Mouse (Mus musculus) megakaryocyte, embryonic 14.5 days (primary cell): ENCODE results near the gene Rtca. TPM values are rescaled to one million over a fixed set of nuclear protein-coding genes. Genes with fewer than 3 reads are reported as not detected.
A peak's percentile ranks its signal among the peaks of the same experiment; 100 is the strongest.

Experiments
- H3K27me3 ChIP-seq: replicated peaks from 2 replicates; pipeline ENCODE3; 2012; ENCODE audit warnings: inconsistent platforms
- H3K36me3 ChIP-seq: replicated peaks from 2 replicates; pipeline ENCODE3; 2012; ENCODE audit warnings: low read length, inconsistent platforms, mixed read lengths
- H3K4me1 ChIP-seq: 2 replicates; pipeline ENCODE4 v1.6.1; 2012; ENCODE audit warnings: inconsistent platforms
- H3K4me3 ChIP-seq: replicated peaks from 2 replicates; pipeline ENCODE3; 2012; ENCODE audit warnings: moderate library complexity, mild to moderate bottlenecking, inconsistent platforms
- H3K9me3 ChIP-seq: 2 replicates; pipeline ENCODE4 v1.6.1; 2012; ENCODE audit warnings: inconsistent platforms
- FLI1 ChIP-seq: IDR thresholded peaks from 2 replicates; pipeline ENCODE4 v1.6.1; 2012; ENCODE audit warnings: low read length, inconsistent platforms, mixed read lengths
- GATA1 ChIP-seq: IDR thresholded peaks from 3 replicates; pipeline ENCODE4 v1.6.1; 2012; ENCODE audit warnings: mixed read lengths, low read length, inconsistent platforms, borderline replicate concordance
- polyA plus RNA-seq: library from polyadenylated mRNA; stranded (reverse); fragments of >175 nt; gene quantifications from 2 replicates; pipeline ENCODE4 v1.2.3, GENCODE M21; 2012; ENCODE audit warnings: low replicate concordance; ENCODE audit not compliant: insufficient read depth

The Rtca gene
- 39.0 and 44.2 TPM in 2 replicates for polyA plus RNA-seq

- H3K27me3 ChIP-seq = no peaks in the 10 kb centered on the region
These were observed at the start of gene Rtca for GRCm38 (mm10) chr3:116507772-116508351. Gene Rtca (minus strand): TSS chr3:116508208.

DNA sequence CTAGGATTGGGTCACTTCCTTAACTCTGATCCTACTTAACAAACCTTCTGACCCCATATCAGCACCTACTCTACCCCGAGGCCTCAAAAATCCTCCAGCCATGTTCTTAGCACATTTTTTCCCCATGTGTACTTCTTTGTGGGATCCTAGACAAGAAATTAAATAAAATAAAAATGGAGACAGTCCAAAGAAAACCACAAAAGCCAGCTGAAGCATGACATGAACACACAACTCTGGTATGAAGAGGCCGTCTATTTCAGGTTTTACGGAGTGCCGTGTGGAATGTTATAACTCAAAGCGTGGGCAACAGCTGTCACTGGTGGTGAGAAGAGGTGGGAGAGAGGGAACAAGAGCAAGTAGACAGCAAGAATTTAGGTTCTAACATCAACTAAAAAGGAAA is 43.4 kb upstream of the Rtca start:
- Histone ChIP-seq H3K36me3 (peaks cover 37% of the 10 kb centered on the region), H3K9me3 (peaks cover 6% of the 10 kb centered on the region), H3K4me3 (no peak overlapping the region), H3K27me3 (no peaks in the 10 kb centered on the region), H3K4me1 (peaks cover 1% of the 10 kb centered on the region)
- TF ChIP-seq GATA1 (no peak), FLI1 (no peak)

More at GRCm38 (mm10) chr3:116507772-116508351, at the start of gene Rtca:
- Histone ChIP-seq H3K9me3 (no peaks in the 10 kb centered on the region), H3K4me3 (peak within 1 kb of the TSS; percentile 95), H3K36me3 (peaks cover 40% of the 10 kb centered on the region), H3K4me1 (peaks cover 32% of the 10 kb centered on the region)
- TF ChIP-seq GATA1 (no peak), FLI1 (no peak; the same call in 1 of the 2 replicates)

- no peaks in the 10 kb centered on the region for H3K27me3 ChIP-seq
- peaks cover 32% of the 10 kb centered on the region for H3K4me1 ChIP-seq
- H3K36me3 ChIP-seq = peaks cover 69% of the 10 kb centered on the region
- no peak overlapping the region for H3K4me3 ChIP-seq
- no peak for TF ChIP-seq GATA1
- no peak for TF ChIP-seq FLI1
- H3K9me3 ChIP-seq = peaks cover 6% of the 10 kb centered on the region
These were observed 39.4 kb upstream of the Rtca start for GRCm38 (mm10) chr3:116547430-116547829.

- no peaks in the 10 kb centered on the region for H3K27me3 ChIP-seq
- no peaks in the 10 kb centered on the region for H3K9me3 ChIP-seq
- no peak for TF ChIP-seq GATA1
- no peak for TF ChIP-seq FLI1
- no peak overlapping the region for H3K4me3 ChIP-seq
- H3K4me1 ChIP-seq = peaks cover 41% of the 10 kb centered on the region
- peaks cover 84% of the 10 kb centered on the region for H3K36me3 ChIP-seq
These were observed 34.5 kb upstream of the Rtca start for GRCm38 (mm10) chr3:116542532-116542931.

GRCm38 (mm10) chr3:116542070-116542469 is 34.1 kb upstream of the Rtca start:
- H3K4me3 ChIP-seq = no peak overlapping the region
- H3K4me1 ChIP-seq = peaks cover 41% of the 10 kb centered on the region
- H3K36me3 ChIP-seq = peaks cover 84% of the 10 kb centered on the region
- no peaks in the 10 kb centered on the region for H3K27me3 ChIP-seq
- no peaks in the 10 kb centered on the region for H3K9me3 ChIP-seq
- TF ChIP-seq GATA1 (no peak), FLI1 (no peak)

DNA sequence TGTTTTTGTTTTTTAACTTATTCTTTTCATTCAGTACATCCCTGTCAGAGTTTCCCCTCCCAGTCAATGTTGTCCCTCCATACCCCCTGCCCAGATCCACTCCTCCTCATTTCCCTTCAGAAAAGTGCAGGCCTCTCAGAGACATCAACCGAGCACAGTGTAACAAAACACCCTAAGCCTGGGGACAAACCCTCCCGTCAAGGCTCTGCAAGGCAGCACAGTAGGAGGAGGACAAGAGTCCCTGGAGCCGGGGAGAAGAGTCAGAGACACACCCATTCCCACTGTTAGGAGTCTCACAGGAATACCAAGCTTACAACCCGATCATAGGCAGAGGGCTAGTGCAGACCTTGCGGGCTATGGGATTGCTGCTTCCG is 29.2 kb upstream of the Rtca start:
- no peaks in the 10 kb centered on the region for H3K9me3 ChIP-seq
- no peaks in the 10 kb centered on the region for H3K27me3 ChIP-seq
- H3K4me3 ChIP-seq = no peak overlapping the region
- peaks cover 9% of the 10 kb centered on the region for H3K4me1 ChIP-seq
- H3K36me3 ChIP-seq = peaks cover 90% of the 10 kb centered on the region
- TF ChIP-seq FLI1 (no peak), GATA1 (no peak)

GRCm38 (mm10) chr3:116536428-116537199 is 28.6 kb upstream of the Rtca start:
- Histone ChIP-seq H3K36me3 (peaks cover 84% of the 10 kb centered on the region), H3K4me1 (peaks cover 3% of the 10 kb centered on the region; the same call in 1 of the 2 replicates), H3K27me3 (no peaks in the 10 kb centered on the region)

GRCm38 (mm10) chr3:116530826-116531225 is 22.8 kb upstream of the Rtca start:
- TF ChIP-seq GATA1 (no peak), FLI1 (no peak)
- no peak overlapping the region for H3K4me3 ChIP-seq
- H3K27me3 ChIP-seq = no peaks in the 10 kb centered on the region
- H3K4me1 ChIP-seq = no peaks in the 10 kb centered on the region
- H3K36me3 ChIP-seq = peaks cover 45% of the 10 kb centered on the region
- no peaks in the 10 kb centered on the region for H3K9me3 ChIP-seq

More at GRCm38 (mm10) chr3:116536428-116537199, 28.6 kb upstream of the Rtca start:
- TF ChIP-seq FLI1 = no peak
- TF ChIP-seq GATA1 = no peak
- Histone ChIP-seq H3K4me3 (no peak overlapping the region), H3K9me3 (no peaks in the 10 kb centered on the region)

DNA sequence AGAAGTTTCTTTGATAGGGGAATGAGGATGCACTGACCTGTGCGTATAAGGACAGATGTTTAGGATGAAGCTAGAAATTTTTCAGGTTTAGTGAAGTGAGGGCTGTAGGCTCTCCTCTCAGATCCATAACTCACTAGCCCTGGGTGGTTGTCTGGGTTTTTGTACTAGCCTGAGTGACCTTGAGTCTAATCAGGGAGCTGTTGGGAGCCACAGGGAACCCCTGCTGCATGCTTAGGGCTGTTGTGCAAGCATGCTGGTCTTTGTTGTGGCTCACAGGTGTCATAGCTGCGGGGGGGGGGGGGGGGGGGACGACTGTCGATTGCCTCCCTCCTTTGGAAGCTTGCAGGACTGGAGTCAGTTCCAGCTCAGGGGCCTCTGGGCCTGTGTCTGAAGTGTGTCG is 21.7 kb upstream of the Rtca start:
- Histone ChIP-seq H3K36me3 (peaks cover 40% of the 10 kb centered on the region), H3K9me3 (no peaks in the 10 kb centered on the region), H3K4me1 (no peaks in the 10 kb centered on the region), H3K4me3 (no peak overlapping the region), H3K27me3 (no peaks in the 10 kb centered on the region)
- TF ChIP-seq FLI1 = no peak
- TF ChIP-seq GATA1 = no peak

GRCm38 (mm10) chr3:116520141-116520761 is 12.2 kb upstream of the Rtca start:
- Histone ChIP-seq H3K9me3 (no peaks in the 10 kb centered on the region), H3K4me3 (no peak overlapping the region), H3K27me3 (no peaks in the 10 kb centered on the region), H3K36me3 (peaks cover 37% of the 10 kb centered on the region), H3K4me1 (peaks cover 31% of the 10 kb centered on the region)
- TF ChIP-seq FLI1 (no peak), GATA1 (no peak)
